Mouse (Mus musculus) stomach, embryonic 16.5 days (tissue): ENCODE data around the gene Apaf1. TPM values are rescaled to one million over a fixed set of nuclear protein-coding genes. Genes with fewer than 3 reads are reported as not detected.
A peak's percentile ranks its signal among the peaks of the same experiment; 100 is the strongest.

Source experiments
- ATAC-seq: fragments of 200-750 bp; cut with Nextera tagmentation; 2 replicates; pipeline ENCODE4 v1.8.0; 2017; ENCODE audit warnings: moderate number of reproducible peaks, moderate TSS enrichment; ENCODE audit not compliant: insufficient read depth, low FRiP score
- H3K27ac ChIP-seq: fragments of 300-500 bp; sonication (generic); 2 replicates; pipeline ENCODE4 v1.5.1; 2014; ENCODE audit warnings: low read length
- H3K27me3 ChIP-seq: fragments of 300-500 bp; sonication (generic); 2 replicates; pipeline ENCODE4 v1.6.1; 2014; ENCODE audit warnings: low read length, control low read depth, mixed read lengths; ENCODE audit not compliant: control insufficient read depth, insufficient read depth
- H3K36me3 ChIP-seq: fragments of 300-500 bp; sonication (generic); 2 replicates; pipeline ENCODE4 v1.6.1; 2014; ENCODE audit warnings: low read length; ENCODE audit not compliant: control insufficient read depth, insufficient read depth
- H3K4me1 ChIP-seq: fragments of 300-500 bp; sonication (generic); 2 replicates; pipeline ENCODE4 v1.6.1; 2014; ENCODE audit warnings: low read length, control low read depth, mixed read lengths; ENCODE audit not compliant: control insufficient read depth, insufficient read depth
- H3K4me2 ChIP-seq: fragments of 300-500 bp; sonication (generic); 2 replicates; pipeline ENCODE4 v1.6.1; 2014; ENCODE audit warnings: low read depth, low read length, mixed read lengths
- H3K4me3 ChIP-seq: fragments of 300-500 bp; sonication (generic); replicated peaks from 2 replicates; pipeline ENCODE4 v1.5.1; 2014; ENCODE audit warnings: mild to moderate bottlenecking, low read length
- H3K9ac ChIP-seq: fragments of 300-500 bp; sonication (generic); 2 replicates; pipeline ENCODE4 v1.6.1; 2014; ENCODE audit warnings: low read length
- H3K9me3 ChIP-seq: fragments of 300-500 bp; sonication (generic); replicated peaks from 2 replicates; pipeline ENCODE4 v1.6.1; 2016; ENCODE audit warnings: low read length, control low read depth; ENCODE audit not compliant: control insufficient read depth
- WGBS: fragments of 180-500 bp; shearing (Covaris S2); extraction: QIAGEN DNeasy Blood & Tissue Kit; methylation state at CpG from one replicate; pipeline ENCODE4 v1.1.7; 2014; 5-methylcytosine and 5-hydroxymethylcytosine counted together
- polyA plus RNA-seq: library from polyadenylated mRNA; unstranded; fragments of >200 nt; fragmentation: Nextera tagmentation; extraction: Ambion mirVana; gene quantifications from 2 replicates; pipeline ENCODE4 v1.2.1, GENCODE M21; 2015

Gene Apaf1
- polyA plus RNA-seq, 1 experiment from 2014 or later: 15.1 TPM

DNA sequence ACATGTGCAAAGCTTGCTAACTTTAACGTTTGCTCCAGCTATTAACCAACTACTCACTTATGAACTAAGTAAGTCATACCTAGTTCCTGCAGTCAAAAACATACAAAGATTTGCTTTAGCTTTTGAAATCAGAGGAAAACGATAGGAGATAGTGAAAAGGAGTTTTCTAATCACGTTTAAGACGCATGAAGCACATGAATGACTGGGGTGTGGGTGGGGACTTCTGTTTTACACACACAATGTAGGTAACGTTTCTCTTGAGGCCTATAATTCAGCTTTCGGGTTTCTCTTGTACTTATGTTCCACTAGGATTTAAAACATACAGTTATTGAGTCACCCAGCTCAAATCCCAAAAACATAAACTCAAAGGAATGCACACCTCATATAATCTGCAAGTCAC is 40.1 kb upstream of the Apaf1 start:
- no peak for ATAC-seq
- H3K27ac ChIP-seq: no peak overlapping the region
- H3K4me3 ChIP-seq: peak overlapping the region; percentile 83
- H3K4me1 ChIP-seq: peaks cover 12% of the 10 kb centered on the region
- H3K9ac ChIP-seq: peak overlapping the region; percentile 99
- H3K4me2 ChIP-seq: peak overlapping the region; percentile 84
- WGBS: 22% methylated on average over 6 of the region's 6 CpGs
- no peaks in the 10 kb centered on the region for H3K27me3 ChIP-seq
- peaks cover 35% of the 10 kb centered on the region for H3K36me3 ChIP-seq
- no peaks in the 10 kb centered on the region for H3K9me3 ChIP-seq

- Histone ChIP-seq H3K9me3 (0 out of 2 replicates have a peak, but pooled peaks cover 3% of the 10 kb centered on the region), H3K9ac (no peak overlapping the region), H3K27me3 (no peaks in the 10 kb centered on the region), H3K36me3 (peaks cover 74% of the 10 kb centered on the region), H3K27ac (no peak overlapping the region), H3K4me1 (peaks cover 3% of the 10 kb centered on the region), H3K4me2 (no peak overlapping the region), H3K4me3 (no peak overlapping the region)
- 93% methylated on average over 12 of the region's 12 CpGs for WGBS
- ATAC-seq: no peak
Measured at GRCm38 (mm10) chr10:91116958-91117357, 34.4 kb upstream of the Apaf1 start.

- 62% methylated on average over 4 of the region's 4 CpGs for WGBS
- Histone ChIP-seq H3K4me3 (no peak overlapping the region), H3K4me2 (no peak overlapping the region), H3K4me1 (no peaks in the 10 kb centered on the region), H3K27me3 (no peaks in the 10 kb centered on the region), H3K9me3 (0 out of 2 replicates have a peak, but pooled peaks cover 3% of the 10 kb centered on the region), H3K27ac (no peak overlapping the region), H3K36me3 (peaks cover 19% of the 10 kb centered on the region), H3K9ac (no peak overlapping the region)
- no peak for ATAC-seq
Measured at GRCm38 (mm10) chr10:91109841-91110240, 27.3 kb upstream of the Apaf1 start.

DNA sequence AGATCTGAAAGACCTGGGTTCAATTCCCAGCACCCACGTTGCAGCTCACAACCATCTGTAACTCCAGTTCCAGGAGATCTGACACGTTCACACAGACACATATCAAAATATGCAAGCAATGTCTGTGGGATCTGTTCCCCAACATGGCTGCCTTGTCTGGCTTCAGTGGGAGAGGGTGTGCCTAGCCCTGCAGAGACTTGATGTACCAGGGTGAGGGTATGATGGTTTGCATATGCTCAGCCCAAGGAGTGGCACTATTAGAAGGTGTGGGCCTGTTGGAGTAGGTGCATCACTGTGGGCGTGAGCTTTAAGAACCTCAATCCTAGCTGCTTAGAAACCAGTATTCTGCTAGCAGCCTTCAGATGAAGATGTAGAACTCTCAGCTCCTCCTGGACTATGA is 23.4 kb upstream of the Apaf1 start:
- no peak for ATAC-seq
- H3K9ac ChIP-seq: no peak overlapping the region
- no peaks in the 10 kb centered on the region for H3K27me3 ChIP-seq
- H3K4me3 ChIP-seq: no peak overlapping the region
- H3K4me1 ChIP-seq: no peaks in the 10 kb centered on the region
- peaks cover 3% of the 10 kb centered on the region; the same call in 1 of the 2 replicates for H3K9me3 ChIP-seq
- peaks cover 5% of the 10 kb centered on the region for H3K36me3 ChIP-seq
- no peak overlapping the region for H3K27ac ChIP-seq
- WGBS: 78% methylated on average over 3 of the region's 3 CpGs
- H3K4me2 ChIP-seq: no peak overlapping the region

GRCm38 (mm10) chr10:91102799-91103590 is 20.4 kb upstream of the Apaf1 start:
- Histone ChIP-seq H3K27me3 (no peaks in the 10 kb centered on the region), H3K4me3 (no peak overlapping the region), H3K9me3 (peaks cover 3% of the 10 kb centered on the region; the same call in 1 of the 2 replicates), H3K9ac (no peak overlapping the region), H3K4me2 (no peak overlapping the region), H3K27ac (no peak overlapping the region), H3K36me3 (peaks cover 5% of the 10 kb centered on the region), H3K4me1 (no peaks in the 10 kb centered on the region)
- ATAC-seq: no peak
- WGBS: 92% methylated on average over 14 of the region's 14 CpGs

DNA sequence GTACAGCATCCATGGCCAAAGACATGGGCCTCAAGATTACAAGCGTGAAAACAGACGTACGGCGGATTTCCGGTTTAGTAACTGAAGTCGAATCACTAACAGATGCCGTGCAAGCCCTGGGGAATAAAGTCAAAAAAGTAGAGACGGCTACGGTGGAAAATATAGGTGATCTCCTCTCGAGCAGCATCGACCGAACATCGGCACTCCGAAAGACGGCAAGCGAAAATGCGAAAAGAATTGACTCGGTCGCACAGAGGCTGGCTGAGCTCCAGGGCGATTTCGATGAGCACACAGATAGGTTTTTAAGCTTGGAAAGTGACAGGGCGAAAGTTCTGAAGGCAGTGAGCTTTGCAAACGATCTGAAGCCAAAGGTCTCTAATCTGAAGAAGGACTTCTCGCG is 19.4 kb upstream of the Apaf1 start:
- WGBS: 94% methylated on average over 25 of the region's 25 CpGs
- H3K9ac ChIP-seq: no peak overlapping the region
- H3K4me3 ChIP-seq: no peak overlapping the region
- peaks cover 5% of the 10 kb centered on the region for H3K36me3 ChIP-seq
- ATAC-seq: no peak
- peaks cover 3% of the 10 kb centered on the region; the same call in 1 of the 2 replicates for H3K9me3 ChIP-seq
- no peaks in the 10 kb centered on the region for H3K27me3 ChIP-seq
- no peak overlapping the region for H3K27ac ChIP-seq
- H3K4me1 ChIP-seq: no peaks in the 10 kb centered on the region
- no peak overlapping the region for H3K4me2 ChIP-seq

DNA sequence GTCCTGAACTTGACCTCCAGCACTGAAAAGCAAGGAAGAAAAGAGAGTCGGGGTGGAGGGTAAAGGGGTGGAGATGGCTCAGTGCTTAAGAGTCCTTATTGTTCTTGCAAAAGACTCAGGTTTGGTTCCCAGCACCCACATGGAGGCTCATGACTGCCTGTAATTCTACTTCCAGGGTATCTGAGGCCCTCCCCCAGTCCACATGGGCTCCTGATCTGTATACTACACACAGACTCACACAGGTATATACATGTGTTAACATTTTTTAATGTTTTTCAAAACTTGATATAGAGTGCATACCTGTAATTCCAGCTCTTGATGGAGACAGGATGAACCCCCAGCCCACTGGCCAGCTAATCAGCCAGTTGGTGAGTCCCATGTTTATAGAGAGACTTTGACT is 17.5 kb upstream of the Apaf1 start:
- peaks cover 5% of the 10 kb centered on the region for H3K36me3 ChIP-seq
- H3K4me3 ChIP-seq: no peak overlapping the region
- no peak for ATAC-seq
- H3K4me2 ChIP-seq: no peak overlapping the region
- H3K9ac ChIP-seq: no peak overlapping the region
- H3K27me3 ChIP-seq: no peaks in the 10 kb centered on the region
- H3K9me3 ChIP-seq: peaks cover 3% of the 10 kb centered on the region; the same call in 1 of the 2 replicates
- WGBS: 81% methylated on average over 1 of the region's 1 CpGs
- no peak overlapping the region for H3K27ac ChIP-seq
- no peaks in the 10 kb centered on the region for H3K4me1 ChIP-seq

DNA sequence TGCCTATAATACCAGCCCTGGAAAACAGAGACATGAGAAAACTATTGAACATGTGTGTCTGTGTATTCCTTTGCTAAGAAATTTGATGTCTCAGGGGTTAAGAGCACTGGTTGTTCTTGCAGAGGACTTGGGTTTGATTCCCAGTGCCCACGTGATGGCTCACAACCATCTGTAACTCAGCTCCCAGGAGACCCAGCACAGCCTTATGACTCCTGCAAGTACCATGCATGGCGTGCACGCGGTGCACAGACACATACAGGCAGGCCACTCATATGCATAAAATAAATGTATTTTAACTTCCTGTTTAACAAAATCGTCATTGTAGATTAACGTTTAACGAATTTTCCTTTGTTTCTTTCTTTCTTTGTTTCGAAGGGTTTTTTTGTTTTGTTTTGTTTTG is 15.5 kb upstream of the Apaf1 start:
- Histone ChIP-seq H3K4me3 (no peak overlapping the region), H3K27ac (no peak overlapping the region), H3K4me2 (no peak overlapping the region), H3K9ac (no peak overlapping the region), H3K9me3 (peaks cover 3% of the 10 kb centered on the region; the same call in 1 of the 2 replicates), H3K4me1 (no peaks in the 10 kb centered on the region), H3K27me3 (no peaks in the 10 kb centered on the region), H3K36me3 (peaks cover 5% of the 10 kb centered on the region)
- WGBS: 91% methylated on average over 8 of the region's 8 CpGs
- ATAC-seq: no peak

DNA sequence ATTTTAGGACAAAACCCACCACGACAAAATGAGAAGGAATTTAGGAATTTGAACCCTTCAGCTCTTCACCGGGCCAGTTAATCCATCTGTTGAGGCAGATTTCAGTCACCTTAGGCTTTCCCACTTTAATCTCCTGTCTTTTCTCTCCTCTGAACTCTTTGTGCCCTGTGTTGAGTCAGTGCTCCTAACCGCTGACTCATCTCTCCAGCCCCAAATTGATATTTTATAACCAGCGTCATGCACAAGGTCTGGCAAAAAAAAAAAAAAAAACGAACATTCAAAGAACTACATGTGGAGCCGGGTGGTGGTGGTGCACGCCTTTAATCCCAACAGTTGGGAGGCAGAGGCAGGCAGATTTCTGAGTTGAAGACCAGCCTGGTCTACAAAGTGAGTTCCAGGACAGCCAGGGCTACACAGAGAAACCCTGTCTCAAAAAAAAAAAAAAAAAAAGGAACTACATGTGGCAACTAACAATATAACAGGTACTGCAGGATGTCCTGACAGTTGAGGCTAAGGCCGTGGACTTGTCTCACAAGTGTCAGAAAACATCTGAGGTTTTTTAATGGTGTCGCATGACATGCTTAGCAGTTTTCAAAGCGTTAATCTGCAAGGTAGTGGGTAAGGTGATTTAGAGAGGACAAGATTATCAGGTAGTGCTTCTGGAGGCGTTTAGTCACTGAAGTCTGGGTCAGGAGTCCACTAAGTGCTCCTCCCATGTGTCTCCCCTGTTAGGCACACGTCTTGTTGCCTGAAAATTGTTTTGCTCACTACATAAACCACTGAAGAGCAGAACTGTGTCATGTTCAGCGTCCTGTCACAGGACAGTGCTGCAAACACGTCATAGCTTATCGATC is 11.9 kb upstream of the Apaf1 start:
- 82% methylated on average over 15 of the region's 15 CpGs for WGBS
- no peak overlapping the region for H3K9ac ChIP-seq
- no peaks in the 10 kb centered on the region for H3K36me3 ChIP-seq
- no peaks in the 10 kb centered on the region for H3K4me1 ChIP-seq
- no peak overlapping the region for H3K27ac ChIP-seq
- no peaks in the 10 kb centered on the region for H3K9me3 ChIP-seq
- no peak overlapping the region for H3K4me3 ChIP-seq
- H3K4me2 ChIP-seq: no peak overlapping the region
- no peak for ATAC-seq
- H3K27me3 ChIP-seq: no peaks in the 10 kb centered on the region
